In the genomic region with DNA sequence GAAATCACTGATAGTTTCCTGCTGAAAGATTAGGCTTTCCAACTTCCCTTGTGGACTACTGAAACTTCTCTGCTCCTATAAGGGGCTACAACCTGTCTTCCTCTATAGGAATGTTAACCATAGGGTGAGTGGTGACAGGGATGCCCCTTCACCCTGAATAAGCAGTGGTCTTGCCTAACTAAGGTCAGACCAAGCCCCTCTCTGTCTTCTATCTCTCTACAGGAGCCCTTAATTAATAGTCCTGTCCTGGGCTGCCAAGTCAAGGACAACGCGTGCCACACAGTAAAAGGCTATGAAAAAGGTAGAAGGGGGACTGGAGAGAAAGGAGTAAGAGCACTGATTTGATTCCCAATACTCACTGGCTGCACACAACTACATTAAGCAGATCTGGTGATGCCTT, we compare ENCODE assay signal across 10 mouse cellular contexts. TPM values are rescaled to one million over a fixed set of nuclear protein-coding genes. Genes with fewer than 3 reads are reported as not detected.
DNase-seq lines count a peak whose midpoint lies in the region; ATAC-seq and TF ChIP-seq lines count a peak whose summit lies in the region.
"Had no signal": no experiment of that assay in that cellular context is flagged by ENCODE, and none has a peak within 500 bp of the region (broad histone marks: within the 10 kb centered on the region; RNA-seq: fewer than 3 reads in every experiment).

No protein-coding gene starts in this region.

- TF ChIP-seq EP300 in CH12.LX (IDR thresholded peaks at IDR 0.05; ENCODE audit: low read length) = no peak

- no peak for TF ChIP-seq CTCF in forebrain, postnatal 0 days (IDR thresholded peaks at IDR 0.05; ENCODE audit: low read depth)
- TF ChIP-seq CTCF in kidney, adult 2 months (conservative IDR thresholded peaks at IDR 0.05; ENCODE audit: insufficient read depth, insufficient read length, low read depth, low read length) = no peak
- no peak for TF ChIP-seq CTCF in CH12.LX (conservative IDR thresholded peaks at IDR 0.05 in 1 of 2, IDR thresholded peaks at IDR 0.05 in 1 of 2; ENCODE audit: low read depth in 2 of 2, low read length in 2 of 2)

- peak overlapping the region; percentile 94; the same call in 1 of the 2 replicates for H3K27ac ChIP-seq in forebrain, postnatal 0 days (ENCODE audit: low read depth, low read length)
- no peak overlapping the region for H3K27ac ChIP-seq in forebrain, embryonic 14.5 days (ENCODE audit: low read depth, low read length)
- H3K27ac ChIP-seq in kidney, adult 2 months (ENCODE audit: insufficient read depth, low read depth, low read length) = peak overlapping the region; percentile 98
- H3K27ac ChIP-seq in CH12.LX (ENCODE audit: insufficient read depth, low read depth) = no peak overlapping the region
- H3K27ac ChIP-seq in liver, embryonic 15.5 days (replicated peaks) = peak overlapping the region; percentile 98

- no peak for DNase-seq in forebrain, postnatal 0 days
- no peak for DNase-seq in forebrain, embryonic 14.5 days (ENCODE audit: low spot score)
- DNase-seq in kidney, adult 2 months = no peak
- DNase-seq in kidney, adult 18-20 months = no peak
- no peak for DNase-seq in CH12.LX (ENCODE audit: extremely low read depth)
- DNase-seq in thymus, postnatal 10 days (ENCODE audit: low spot score in 2 of 2) = no peak
- no peak for DNase-seq in lung, postnatal 14 days
- DNase-seq: gastrocnemius, postnatal 10 days; kidney, postnatal 4 days had no signal

- in situ Hi-C loops in CH12.LX (cut with MboI; ENCODE audit: low pct_ligation_motif_present, low pct_unique_long_range_greater_than_20kb, low sequenced_read_pairs) = no loop called here

- dilution Hi-C loops in CH12.LX (cut with MboI; ENCODE audit: extremely low pct_ligation_motif_present, extremely low pct_unique_long_range_greater_than_20kb, low sequenced_read_pairs) = no loop called here

- ATAC-seq in forebrain, postnatal 0 days = no peak
- ATAC-seq in forebrain, embryonic 14.5 days = no peak
- no peak for ATAC-seq in liver, embryonic 15.5 days (ENCODE audit: insufficient read depth)

- 78% methylated on average over 2 of the region's 2 CpGs for WGBS in forebrain, postnatal 0 days
- WGBS in forebrain, embryonic 14.5 days = 63% methylated on average over 2 of the region's 2 CpGs
- 64% methylated on average over 2 of the region's 2 CpGs for WGBS in kidney, adult 2 months
- 80% methylated on average over 2 of the region's 2 CpGs for whole genome bisulfite sequencing in liver, embryonic 15.5 days (ENCODE audit: insufficient replicate concordance)

- H3K4me1 ChIP-seq in forebrain, postnatal 0 days (ENCODE audit: insufficient read depth) = peaks cover 15% of the 10 kb centered on the region
- peaks cover 13% of the 10 kb centered on the region for H3K4me1 ChIP-seq in forebrain, embryonic 14.5 days (ENCODE audit: control insufficient read depth, insufficient read depth, low read length)
- H3K4me1 ChIP-seq in kidney, adult 2 months (ENCODE audit: control insufficient read depth, insufficient read depth, low read length) = peaks cover 19% of the 10 kb centered on the region
- H3K4me1 ChIP-seq in CH12.LX (ENCODE audit: control insufficient read depth in 1 of 2, insufficient read depth in 2 of 2) = peaks cover 0 to 18% of the 10 kb centered on the region in 2 experiments; a peak in 2 of 4 replicates
- H3K4me1 ChIP-seq in liver, embryonic 15.5 days (replicated peaks) = peaks cover 29% of the 10 kb centered on the region

- no peak overlapping the region for H3K4me3 ChIP-seq in forebrain, postnatal 0 days (ENCODE audit: low read depth, low read length)
- H3K4me3 ChIP-seq in forebrain, embryonic 14.5 days (ENCODE audit: low read depth, low read length) = no peak overlapping the region
- no peak overlapping the region for H3K4me3 ChIP-seq in kidney, adult 2 months (ENCODE audit: insufficient read depth, low read depth, low read length)
- H3K4me3 ChIP-seq in CH12.LX (replicated peaks in 1 of 3; ENCODE audit: low read depth in 2 of 3, low read length in 2 of 3, poor library complexity in 1 of 3) = no peak overlapping the region
- H3K4me3 ChIP-seq in liver, embryonic 15.5 days (replicated peaks) = no peak overlapping the region

- H3K9me3 ChIP-seq in forebrain, postnatal 0 days (ENCODE audit: low read length) = no peaks in the 10 kb centered on the region
- H3K9me3 ChIP-seq in forebrain, embryonic 14.5 days (replicated peaks; ENCODE audit: control insufficient read depth, low read length) = no peaks in the 10 kb centered on the region
- H3K9me3 ChIP-seq in CH12.LX (replicated peaks; ENCODE audit: low read length) = no peaks in the 10 kb centered on the region
- H3K9me3 ChIP-seq in liver, embryonic 15.5 days (replicated peaks) = no peaks in the 10 kb centered on the region

- no peak for TF ChIP-seq RAD21 in CH12.LX (IDR thresholded peaks at IDR 0.05; ENCODE audit: low read depth, low read length)

- no peaks in the 10 kb centered on the region for H3K27me3 ChIP-seq in forebrain, postnatal 0 days (ENCODE audit: insufficient read depth, low read length)
- H3K27me3 ChIP-seq in forebrain, embryonic 14.5 days (replicated peaks; ENCODE audit: control insufficient read depth, insufficient read depth, low read length) = no peaks in the 10 kb centered on the region
- no peaks in the 10 kb centered on the region for H3K27me3 ChIP-seq in kidney, adult 2 months (replicated peaks; ENCODE audit: control insufficient read depth, insufficient read depth, low read length)
- no peaks in the 10 kb centered on the region for H3K27me3 ChIP-seq in CH12.LX (replicated peaks)
- no peaks in the 10 kb centered on the region for H3K27me3 ChIP-seq in liver, embryonic 15.5 days

- TF ChIP-seq POLR2A in kidney, adult 2 months (IDR thresholded peaks at IDR 0.05; ENCODE audit: low read depth, low read length) = no peak
- TF ChIP-seq POLR2A in CH12.LX (IDR thresholded peaks at IDR 0.05; ENCODE audit: low read depth, low read length) = no peak

- H3K79me2 ChIP-seq in CH12.LX (replicated peaks; ENCODE audit: control insufficient read depth, extremely low read depth, insufficient read depth, poor library complexity, severe bottlenecking) = peaks cover 29% of the 10 kb centered on the region

- peaks cover 8% of the 10 kb centered on the region for H3K36me3 ChIP-seq in forebrain, postnatal 0 days (ENCODE audit: insufficient read depth)
- peaks cover 16% of the 10 kb centered on the region for H3K36me3 ChIP-seq in forebrain, embryonic 14.5 days (ENCODE audit: control insufficient read depth, insufficient read depth, low read length)
- H3K36me3 ChIP-seq in kidney, adult 2 months (ENCODE audit: control insufficient read depth, insufficient read depth, low read length) = peaks cover 7% of the 10 kb centered on the region; the same call in 1 of the 2 replicates
- H3K36me3 ChIP-seq in CH12.LX (replicated peaks in 1 of 2; ENCODE audit: control insufficient read depth in 1 of 2, insufficient read depth in 1 of 2, low read length in 1 of 2) = peaks cover 15 to 21% of the 10 kb centered on the region in 2 experiments
- H3K36me3 ChIP-seq in liver, embryonic 15.5 days (replicated peaks) = peaks cover 21% of the 10 kb centered on the region

- peak overlapping the region; percentile 72; the same call in 1 of the 2 replicates for H3K9ac ChIP-seq in forebrain, postnatal 0 days
- H3K9ac ChIP-seq in forebrain, embryonic 14.5 days (ENCODE audit: low read length) = no peak overlapping the region
- H3K9ac ChIP-seq in CH12.LX (ENCODE audit: insufficient read depth, low read depth) = peak overlapping the region; percentile 98; the same call in 1 of the 2 replicates
- H3K9ac ChIP-seq in liver, embryonic 15.5 days = no peak overlapping the region

- H3K4me2 ChIP-seq in forebrain, postnatal 0 days (ENCODE audit: low read depth) = peak overlapping the region; percentile 54
- no peak overlapping the region for H3K4me2 ChIP-seq in forebrain, embryonic 14.5 days (ENCODE audit: low read length)
- peak overlapping the region; percentile 98; the same call in 1 of the 2 replicates for H3K4me2 ChIP-seq in CH12.LX (ENCODE audit: insufficient read depth, low read depth, poor library complexity, severe bottlenecking)
- H3K4me2 ChIP-seq in liver, embryonic 15.5 days = peak overlapping the region; percentile 84

RNA-seq across cellular contexts. Expression of a gene that starts 1.6 kb away (rescaled TPM):
- 332 and 415 TPM in 2 replicates for total RNA-seq in forebrain, postnatal 0 days (2014; rRNA removed)
- polyA plus RNA-seq in forebrain, postnatal 0 days (2015; fragmentation: Nextera tagmentation; extraction: Ambion mirVana) = 412 and 413 TPM in 2 replicates
- 502 and 507 TPM in 2 replicates for polyA plus RNA-seq in forebrain, embryonic 14.5 days (2014; fragmentation: Nextera tagmentation; extraction: Ambion mirVana)
- polyA plus RNA-seq in kidney, adult 2 months (2012; rRNA removed) = 31.1 and 39.3 TPM in 2 replicates
- total RNA-seq in CH12.LX (2012; rRNA removed) = 212 and 232 TPM in 2 replicates
- total RNA-seq in CH12.LX (2014; rRNA removed) = 417 and 491 TPM in 2 replicates
- polyA plus RNA-seq in CH12.LX (2012; ENCODE audit: insufficient read length, low read depth) = 376 and 400 TPM in 2 replicates
- polyA plus RNA-seq in liver, embryonic 15.5 days (2015; fragmentation: Nextera tagmentation; extraction: Ambion mirVana) = 207 and 223 TPM in 2 replicates

RNA-seq across cellular contexts. Expression of a gene that starts 14.7 kb away (rescaled TPM):
- 45.9 and 57.1 TPM in 2 replicates for total RNA-seq in forebrain, postnatal 0 days (2014; rRNA removed)
- 111 and 148 TPM in 2 replicates for polyA plus RNA-seq in forebrain, postnatal 0 days (2015; fragmentation: Nextera tagmentation; extraction: Ambion mirVana)
- 121 and 143 TPM in 2 replicates for polyA plus RNA-seq in forebrain, embryonic 14.5 days (2014; fragmentation: Nextera tagmentation; extraction: Ambion mirVana)
- polyA plus RNA-seq in kidney, adult 2 months (2012; rRNA removed) = 14.6 and 16.3 TPM in 2 replicates
- total RNA-seq in CH12.LX (2012; rRNA removed) (15.2 and 17.6 TPM in 2 replicates), CH12.LX (2014; rRNA removed) (11.7 and 14.4 TPM in 2 replicates)
- polyA plus RNA-seq in CH12.LX (2012; ENCODE audit: insufficient read length, low read depth) = 13.3 and 18.4 TPM in 2 replicates
- 10.8 and 14.7 TPM in 2 replicates for polyA plus RNA-seq in liver, embryonic 15.5 days (2015; fragmentation: Nextera tagmentation; extraction: Ambion mirVana)

RNA-seq across cellular contexts. Expression of a gene that starts 37.6 kb away (rescaled TPM):
- 41.9 and 42.7 TPM in 2 replicates for total RNA-seq in forebrain, postnatal 0 days (2014; rRNA removed)
- polyA plus RNA-seq in forebrain, postnatal 0 days (2015; fragmentation: Nextera tagmentation; extraction: Ambion mirVana) = 41.2 and 48.6 TPM in 2 replicates
- 38.0 and 40.4 TPM in 2 replicates for polyA plus RNA-seq in forebrain, embryonic 14.5 days (2014; fragmentation: Nextera tagmentation; extraction: Ambion mirVana)
- 112 and 138 TPM in 2 replicates for polyA plus RNA-seq in kidney, adult 2 months (2012; rRNA removed)
- 58.6 and 60.6 TPM in 2 replicates for total RNA-seq in CH12.LX (2012; rRNA removed)
- 68.8 and 72.1 TPM in 2 replicates for total RNA-seq in CH12.LX (2014; rRNA removed)
- polyA plus RNA-seq in CH12.LX (2012; ENCODE audit: insufficient read length, low read depth) = 49.2 and 51.3 TPM in 2 replicates
- 50.7 and 52.3 TPM in 2 replicates for polyA plus RNA-seq in liver, embryonic 15.5 days (2015; fragmentation: Nextera tagmentation; extraction: Ambion mirVana)

RNA-seq across cellular contexts. Expression of a gene that starts 37.8 kb away (rescaled TPM):
- total RNA-seq in forebrain, postnatal 0 days (2014; rRNA removed) = 91.3 and 132 TPM in 2 replicates
- polyA plus RNA-seq in forebrain, postnatal 0 days (2015; fragmentation: Nextera tagmentation; extraction: Ambion mirVana) = 529 and 662 TPM in 2 replicates
- 409 and 502 TPM in 2 replicates for polyA plus RNA-seq in forebrain, embryonic 14.5 days (2014; fragmentation: Nextera tagmentation; extraction: Ambion mirVana)
- 396 and 507 TPM in 2 replicates for polyA plus RNA-seq in kidney, adult 2 months (2012; rRNA removed)
- total RNA-seq in CH12.LX (2012; rRNA removed) (292 and 319 TPM in 2 replicates), CH12.LX (2014; rRNA removed) (110 and 130 TPM in 2 replicates)
- polyA plus RNA-seq in CH12.LX (2012; ENCODE audit: insufficient read length, low read depth) = 255 and 303 TPM in 2 replicates
- polyA plus RNA-seq in liver, embryonic 15.5 days (2015; fragmentation: Nextera tagmentation; extraction: Ambion mirVana) = 159 and 192 TPM in 2 replicates

RNA-seq across cellular contexts. Expression of a gene that starts 54.7 kb away (rescaled TPM):
- 14.4 and 20.5 TPM in 2 replicates for total RNA-seq in forebrain, postnatal 0 days (2014; rRNA removed)
- polyA plus RNA-seq in forebrain, postnatal 0 days (2015; fragmentation: Nextera tagmentation; extraction: Ambion mirVana) = 8.6 and 13.0 TPM in 2 replicates
- 10.5 and 16.2 TPM in 2 replicates for polyA plus RNA-seq in forebrain, embryonic 14.5 days (2014; fragmentation: Nextera tagmentation; extraction: Ambion mirVana)
- 1.9 and 2.6 TPM in 2 replicates for polyA plus RNA-seq in kidney, adult 2 months (2012; rRNA removed)
- total RNA-seq in CH12.LX (2012; rRNA removed) (14.7 and 18.8 TPM in 2 replicates), CH12.LX (2014; rRNA removed) (10.5 and 17.0 TPM in 2 replicates)
- 15.3 and 18.4 TPM in 2 replicates for polyA plus RNA-seq in CH12.LX (2012; ENCODE audit: insufficient read length, low read depth)
- polyA plus RNA-seq in liver, embryonic 15.5 days (2015; fragmentation: Nextera tagmentation; extraction: Ambion mirVana) = 3.9 and 4.0 TPM in 2 replicates

Comparison
In these comparisons a context has a peak if more than half of its experiments do, and no peak if none do; other contexts are left out.
1. H3K27ac ChIP-seq: peak in forebrain, postnatal 0 days (single experiment), kidney, adult 2 months (single experiment) and liver, embryonic 15.5 days (single experiment); none in forebrain, embryonic 14.5 days (single experiment) and CH12.LX (single experiment).
2. H3K9ac ChIP-seq: peak in forebrain, postnatal 0 days (single experiment) and CH12.LX (single experiment); none in forebrain, embryonic 14.5 days (single experiment) and liver, embryonic 15.5 days (single experiment).